Mouse (Mus musculus) adrenal gland, postnatal 36 days (tissue): ENCODE results near the gene Gm11032. TPM values are rescaled to one million over a fixed set of nuclear protein-coding genes. Genes with fewer than 3 reads are reported as not detected.
"Not testable (repeated sequence)": the region's sequence is repeated elsewhere in the genome, so short reads cannot be mapped to it uniquely, and the experiment has no call there.

Experiments
- DNase-seq, 2 experiments: peaks; one replicate each; pipeline ENCODE4 v3.0.0; 2021; ENCODE audit warnings: mixed read lengths in 1 of 2
- long read RNA-seq, 2 experiments: library from polyadenylated mRNA; stranded (forward); transcript quantifications; one replicate each; pipeline ENCODE4 v2.0.0; 2021; ENCODE audit warnings: borderline sequencing depth in 2 of 2
- total RNA-seq, 2 experiments: library from RNA; stranded (reverse); gene quantifications; 2 replicates each; pipeline ENCODE4 v1.2.3; 2021

Gene Gm11032
- not detected for total RNA-seq
- long read RNA-seq, experiment 1, result 0 reads
- long read RNA-seq, experiment 2, result 0 reads

- no peak for DNase-seq
Observed at GRCm38 (mm10) chr11:4620017-4620485, at the start of gene Gm11032. Gene Gm11032 (plus strand): TSS chr11:4620067.

DNA sequence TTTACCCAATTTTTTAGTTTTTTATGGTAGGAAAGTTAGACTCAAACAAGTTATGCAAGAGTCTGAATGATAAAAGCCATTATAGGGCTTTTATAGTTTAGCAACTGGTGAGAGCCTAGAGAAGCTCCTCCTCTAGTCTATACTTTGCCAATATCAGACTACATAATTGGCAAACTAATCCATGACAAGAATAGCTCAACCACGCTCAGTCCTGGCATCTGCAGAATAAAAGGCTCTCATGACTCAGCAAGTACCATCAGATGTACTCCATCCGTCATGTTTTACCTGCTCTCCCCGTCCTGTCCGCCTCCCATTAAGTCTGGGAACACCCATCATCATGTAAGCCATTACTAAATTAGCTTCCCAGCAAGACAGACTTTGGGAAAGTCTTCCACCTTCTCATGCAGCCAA is 48.4 kb upstream of the Gm11032 start:
- no peak for DNase-seq

GRCm38 (mm10) chr11:4576090-4576732 is 43.7 kb upstream of the Gm11032 start:
- DNase-seq, result not testable (repeated sequence)

GRCm38 (mm10) chr11:4577079-4577478 is 42.8 kb upstream of the Gm11032 start:
- no peak for DNase-seq

DNA sequence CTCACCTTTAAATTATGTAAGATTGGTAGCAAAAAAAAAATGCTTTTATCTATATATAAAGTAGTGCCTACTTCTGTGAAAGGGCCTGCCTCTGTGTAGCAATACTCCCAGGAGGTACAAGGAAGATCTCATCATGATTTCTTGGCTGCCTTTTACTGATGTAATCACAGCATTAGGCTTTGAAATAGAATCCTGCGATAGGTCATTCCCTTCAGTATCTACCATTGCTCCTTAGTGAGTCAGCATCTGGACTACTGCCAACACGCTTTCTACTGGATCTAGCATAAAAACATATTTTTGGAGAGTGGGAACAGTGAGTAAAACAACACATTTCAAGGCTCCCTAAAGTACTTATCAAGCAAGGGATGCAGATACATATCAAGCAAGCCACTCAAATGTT is 41.2 kb upstream of the Gm11032 start:
- peak; percentile 89 for DNase-seq

GRCm38 (mm10) chr11:4591811-4592210 is 28.1 kb upstream of the Gm11032 start:
- no peak for DNase-seq

DNA sequence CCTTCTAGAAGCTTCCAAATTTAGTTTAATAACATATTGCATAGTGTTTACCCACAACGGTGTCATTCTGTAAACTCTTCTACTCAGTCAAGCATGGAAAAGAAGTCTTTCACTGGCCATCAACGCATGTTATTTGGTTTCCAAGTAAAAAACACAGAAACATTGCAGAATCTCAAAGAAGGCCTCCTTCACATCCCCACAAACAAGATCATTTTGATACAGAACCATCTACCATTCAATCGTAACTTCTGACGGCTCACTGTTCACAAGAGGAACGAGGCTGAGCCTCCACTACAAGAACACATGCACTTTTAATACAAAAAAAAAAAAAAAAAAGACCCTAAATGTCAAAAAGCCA is 26.4 kb upstream of the Gm11032 start:
- DNase-seq, result no peak

GRCm38 (mm10) chr11:4593849-4594607 is 25.8 kb upstream of the Gm11032 start:
- peak; percentile 50 to 56 for DNase-seq

GRCm38 (mm10) chr11:4594608-4595500 is 25.0 kb upstream of the Gm11032 start, which contains the start of gene Mtmr3:
Gene Mtmr3 (minus strand): TSS chr11:4594863.
- DNase-seq, result peak; percentile 97 to 99

DNA sequence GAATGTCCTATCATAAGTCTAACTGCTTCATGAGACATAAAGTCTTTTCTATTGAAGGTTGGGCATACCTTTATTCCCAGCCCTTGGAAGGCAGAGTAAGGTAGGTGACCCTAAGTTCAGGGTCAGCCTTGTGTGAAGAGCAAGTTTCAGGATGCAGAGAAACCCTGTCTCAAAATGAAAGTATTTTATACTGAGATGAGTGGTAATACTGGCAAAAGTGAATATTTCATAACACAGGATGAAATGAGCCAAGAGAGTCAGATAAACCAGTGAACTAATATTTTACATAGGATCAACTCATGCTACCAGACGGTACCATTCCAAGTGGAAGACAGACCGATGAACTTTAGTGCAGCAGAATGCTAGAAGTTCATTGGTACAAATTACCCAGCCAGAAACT is 21.5 kb upstream of the Gm11032 start:
- DNase-seq, result no peak

DNA sequence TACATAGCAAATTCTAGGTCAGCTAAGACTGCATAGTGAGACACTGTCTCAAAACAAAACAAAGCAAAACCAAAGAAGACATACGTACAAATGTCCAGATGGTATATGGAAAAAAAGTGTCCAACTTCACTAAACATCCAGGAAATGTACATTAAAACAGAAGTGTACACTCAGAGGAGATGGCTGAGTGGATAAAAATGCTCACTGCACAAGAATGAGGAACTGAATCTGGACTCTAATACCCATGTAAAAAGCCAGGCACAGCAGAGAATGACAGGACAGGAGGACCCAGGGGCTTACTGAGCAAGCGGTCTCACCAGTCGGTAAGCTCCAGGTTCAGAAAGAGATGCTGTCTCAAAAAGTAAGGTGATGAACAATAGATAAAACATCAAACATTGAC is 20.0 kb upstream of the Gm11032 start:
- no peak for DNase-seq

GRCm38 (mm10) chr11:4601890-4602289 is 18.0 kb upstream of the Gm11032 start:
- no peak for DNase-seq

DNA sequence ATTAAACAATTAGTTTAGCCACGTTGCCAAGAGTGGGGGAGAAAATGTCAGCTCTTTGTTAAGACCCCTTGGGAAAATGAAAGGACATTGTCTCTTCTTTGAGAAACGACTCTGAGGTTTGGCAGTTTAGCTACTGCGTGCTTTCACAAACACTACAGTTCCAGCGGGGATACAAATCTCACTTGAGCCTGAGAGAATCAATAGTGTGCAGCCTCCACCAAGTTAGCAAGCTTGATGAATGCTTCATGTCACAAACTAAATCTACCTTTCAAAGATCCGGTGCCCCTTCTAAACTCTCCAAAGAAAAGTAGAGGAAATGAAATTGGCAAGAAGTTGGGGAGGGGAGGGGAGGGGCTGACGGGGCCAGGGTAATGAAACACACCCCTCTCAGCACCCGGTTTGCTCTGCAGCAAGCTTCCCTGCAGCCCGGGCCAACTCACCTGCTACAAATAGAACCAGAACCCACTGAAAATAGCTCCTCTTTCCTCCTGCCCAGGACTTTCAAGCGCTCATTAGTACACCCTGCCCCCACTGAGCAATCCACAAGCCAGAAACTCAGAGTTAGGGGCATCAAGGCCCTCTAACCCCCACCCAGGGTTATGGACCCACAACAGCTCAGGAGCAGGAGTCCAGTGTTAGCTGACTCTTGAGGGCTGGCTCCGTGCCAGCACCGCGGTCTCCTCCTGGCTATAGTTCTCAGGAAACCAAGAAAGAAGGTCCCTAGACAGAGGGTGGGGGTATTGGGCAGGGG is 17.0 kb upstream of the Gm11032 start:
- DNase-seq, result peak; percentile 46 to 52

DNA sequence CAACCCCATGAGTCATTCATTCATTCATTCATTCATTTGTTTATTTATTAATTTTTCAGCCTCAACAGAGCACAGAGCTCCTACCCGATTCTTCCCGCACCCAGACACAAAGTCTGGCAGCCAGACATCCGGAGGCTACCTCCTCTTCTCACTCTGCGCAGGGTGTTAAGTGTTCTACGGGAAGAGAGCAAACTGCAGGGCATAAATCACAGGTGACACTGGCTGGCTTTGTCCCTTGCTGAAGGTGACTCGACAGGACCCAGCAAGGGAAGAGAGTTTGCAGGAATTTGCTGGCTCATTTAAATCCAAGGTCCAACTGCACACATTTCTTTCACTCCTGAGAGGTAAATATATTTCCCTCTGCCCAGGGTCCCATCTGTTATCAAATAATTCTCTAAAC is 15.4 kb upstream of the Gm11032 start:
- DNase-seq, result no peak

DNA sequence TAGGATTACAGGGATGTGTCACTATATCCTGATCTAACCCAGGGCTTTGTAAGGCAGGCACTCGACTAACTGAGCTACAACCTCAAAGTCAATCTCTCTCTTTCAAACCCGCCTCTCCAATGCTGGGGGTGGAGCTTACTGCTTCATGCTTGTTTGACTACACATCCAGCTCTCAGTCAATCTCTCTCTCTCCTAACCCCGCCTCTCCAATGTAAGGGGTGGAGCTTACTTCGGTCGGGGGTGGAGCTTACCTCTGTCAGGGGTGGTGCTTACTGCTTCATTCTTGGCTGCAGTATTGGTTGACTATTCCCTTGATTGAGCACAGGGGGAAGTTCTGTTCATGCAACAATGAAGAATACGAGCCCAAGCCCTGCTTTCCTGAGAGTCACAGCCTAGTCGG is 14.5 kb upstream of the Gm11032 start:
- DNase-seq, result no peak

DNA sequence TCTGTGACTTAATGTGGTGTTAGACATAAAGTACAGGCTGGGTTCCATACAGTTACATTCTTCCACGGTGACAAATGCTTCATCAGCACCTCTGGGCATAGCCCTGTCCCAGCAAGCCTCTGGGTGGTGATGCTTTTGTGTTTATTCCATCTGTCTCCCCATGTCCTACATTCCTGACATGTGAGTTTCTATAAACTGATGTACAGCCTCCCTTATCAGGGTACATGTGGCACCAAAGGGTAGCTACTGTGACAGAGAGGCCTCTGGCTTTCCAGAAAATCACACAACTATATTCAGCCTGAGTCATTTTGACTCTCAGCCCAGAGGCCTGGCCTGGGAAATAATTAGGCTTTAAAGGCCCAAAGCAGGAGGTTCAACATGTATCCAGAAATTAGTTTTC is 13.3 kb upstream of the Gm11032 start:
- DNase-seq, result peak in 1 of 2 experiments; percentile 12

DNA sequence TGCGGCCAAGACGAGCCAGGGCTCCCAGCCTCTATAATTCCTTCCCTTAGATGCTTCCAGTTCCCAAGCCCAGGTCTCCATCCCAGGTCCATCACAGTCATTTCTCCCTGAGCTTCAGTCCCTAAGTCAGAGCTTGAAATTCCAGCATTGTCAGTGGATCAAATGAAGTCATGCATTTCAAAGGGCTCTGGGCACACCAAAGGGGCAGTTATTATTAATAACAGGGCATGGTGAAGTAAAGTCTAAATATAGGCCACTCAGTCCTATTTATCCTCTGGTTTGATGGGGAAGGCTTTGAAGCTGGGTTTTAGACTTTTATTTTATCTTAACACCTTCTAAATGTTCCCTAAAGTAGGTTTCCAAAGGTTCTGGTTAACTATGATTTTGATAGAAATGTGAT is 8.0 kb upstream of the Gm11032 start:
- no peak for DNase-seq

DNA sequence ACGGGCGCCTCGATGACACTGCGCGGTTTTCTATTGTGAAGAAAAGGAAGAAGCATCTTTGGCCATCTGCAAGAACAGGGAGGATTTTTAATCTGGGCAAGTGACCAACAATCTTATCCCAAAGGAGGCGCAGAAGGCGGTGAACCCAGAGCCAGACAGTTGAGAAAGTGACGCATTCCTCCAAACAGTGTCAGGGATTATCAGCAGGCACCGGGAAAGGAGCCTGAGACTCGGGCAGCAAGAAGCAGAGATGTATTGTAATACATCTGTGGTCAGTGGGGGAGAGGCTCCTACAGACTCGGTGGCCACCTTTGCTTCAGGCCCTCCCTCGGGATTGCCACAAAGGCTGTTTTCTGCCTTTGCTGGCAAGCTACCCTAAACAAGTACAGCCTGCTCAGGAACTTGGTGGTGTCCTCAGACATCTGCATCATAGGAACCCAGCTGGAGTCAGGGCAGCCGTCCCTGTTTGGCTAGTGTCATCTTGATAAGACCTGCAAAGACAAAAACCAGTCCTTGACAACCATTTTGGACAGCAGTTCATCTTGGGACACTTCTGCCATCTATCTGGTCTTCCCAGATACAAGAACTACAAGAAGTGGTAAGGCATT is 738 bp downstream of the Gm11032 start:
- no peak for DNase-seq

DNA sequence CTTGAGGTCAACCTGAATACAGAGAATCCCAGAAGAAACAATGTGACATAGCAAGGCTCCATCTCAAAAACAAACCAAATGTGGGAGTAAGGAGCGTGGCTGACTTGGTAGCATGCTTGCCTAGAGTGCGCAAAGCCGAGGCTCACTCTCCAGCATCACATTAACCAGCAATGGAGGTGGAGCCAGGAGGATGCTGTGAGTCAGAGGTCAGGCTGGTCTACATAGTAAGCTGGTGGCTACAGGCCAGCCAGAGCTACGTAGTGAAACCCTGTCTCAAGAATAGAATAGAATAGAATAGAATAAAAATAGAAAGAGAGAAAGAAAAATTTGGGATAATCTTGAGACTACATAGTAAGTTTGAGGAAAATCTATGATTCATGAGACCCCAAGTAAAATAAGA is 2.0 kb downstream of the Gm11032 start:
- DNase-seq, result peak; percentile 67 to 71

DNA sequence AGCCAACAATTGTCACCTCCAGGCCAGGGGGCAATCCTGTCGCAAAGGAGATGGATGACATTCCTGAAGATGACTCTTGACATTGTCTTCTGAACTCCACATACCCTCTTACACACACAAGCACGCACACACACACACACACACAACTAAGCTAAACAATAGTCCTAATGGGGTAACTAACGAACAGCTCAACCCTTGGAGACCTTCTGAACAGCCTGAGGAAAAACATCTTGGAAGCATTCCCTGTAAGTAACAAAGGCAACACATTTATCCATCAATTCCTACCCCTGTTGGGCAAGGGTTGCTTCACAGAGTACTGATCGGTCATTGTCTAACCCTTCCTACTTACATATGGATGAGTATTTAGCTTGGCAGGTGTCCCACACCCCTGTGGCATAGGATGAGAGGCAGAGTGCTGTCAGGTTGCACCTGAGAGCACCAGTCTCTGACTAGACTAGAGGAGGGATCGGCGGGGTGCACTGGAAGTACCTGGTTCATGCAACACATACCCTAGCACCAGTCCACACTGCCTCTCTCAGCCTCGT is 2.6 kb downstream of the Gm11032 start:
- DNase-seq, result no peak

DNA sequence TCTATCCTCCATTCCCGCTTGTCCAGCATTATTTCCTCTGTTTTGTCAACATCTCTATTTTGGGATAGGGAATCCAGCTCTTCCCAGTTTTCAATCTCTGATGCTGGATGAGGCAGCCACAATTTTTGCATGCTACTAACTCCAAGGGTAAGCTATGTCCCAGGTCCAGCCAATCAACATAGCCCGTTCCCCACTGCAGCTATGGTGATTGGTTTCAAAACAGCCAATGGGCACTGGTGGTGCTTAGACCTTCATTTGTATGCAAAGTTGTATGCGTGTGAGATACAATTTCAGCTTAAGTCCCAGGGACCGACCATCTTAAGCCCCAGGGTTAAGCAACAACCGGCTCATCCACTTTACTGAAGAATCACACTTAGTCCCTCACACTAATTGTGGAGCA is 3.1 kb downstream of the Gm11032 start:
- DNase-seq, result no peak
